Mouse (Mus musculus) CH12F3 (cell line): Measurements from ENCODE around the gene Olfr718-ps1.

Source experiments
- in situ Hi-C: fragments of 300-500 bp; cut with MboI; formaldehyde crosslinking; loops from 2 replicates; pipeline ENCODE4 v1.14.3; 2020; ENCODE audit warnings: low sequenced_read_pairs

The Olfr718-ps1 gene

DNA sequence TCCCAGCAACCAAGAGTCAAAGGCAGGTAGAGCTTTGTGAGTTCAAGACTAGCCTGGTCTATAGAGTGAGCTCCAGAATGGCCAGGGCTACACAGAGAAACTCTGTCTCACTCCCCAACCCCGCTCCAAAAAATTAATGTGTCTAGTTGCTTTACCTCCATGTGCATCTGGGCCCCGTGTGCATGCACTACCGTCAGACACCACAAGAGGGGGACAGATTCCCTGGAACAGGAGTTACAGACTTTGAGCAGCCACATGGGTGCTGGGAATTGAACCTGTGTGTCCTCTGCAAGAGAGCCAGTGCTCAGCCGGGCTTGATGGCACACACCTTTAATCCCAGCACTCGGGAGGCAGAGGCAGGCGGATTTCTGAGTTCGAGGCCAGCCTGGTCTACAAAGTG lies 17.0 kb downstream of the Olfr718-ps1 start:
- in situ Hi-C loops: no loop called here

DNA sequence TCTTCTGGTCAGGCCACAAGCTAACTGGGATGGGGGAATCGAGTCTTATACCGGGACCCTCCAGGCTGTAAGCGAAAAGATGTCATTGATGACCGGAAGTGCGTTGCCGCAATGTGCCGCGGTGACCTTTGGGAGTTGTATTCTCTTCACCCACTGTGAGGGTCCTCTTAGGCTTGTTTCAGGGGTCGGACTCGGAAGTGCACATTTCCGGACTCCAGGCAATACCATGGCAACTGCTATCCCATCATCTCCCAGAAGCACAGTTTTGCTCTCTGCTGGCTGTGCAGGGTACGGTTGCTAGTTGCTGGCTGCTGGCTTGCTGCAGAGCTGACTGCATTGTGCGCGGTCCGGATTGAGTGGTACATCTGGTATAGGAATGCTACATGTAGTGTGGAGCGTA lies 18.3 kb downstream of the Olfr718-ps1 start:
- in situ Hi-C loops: no loop called here

DNA sequence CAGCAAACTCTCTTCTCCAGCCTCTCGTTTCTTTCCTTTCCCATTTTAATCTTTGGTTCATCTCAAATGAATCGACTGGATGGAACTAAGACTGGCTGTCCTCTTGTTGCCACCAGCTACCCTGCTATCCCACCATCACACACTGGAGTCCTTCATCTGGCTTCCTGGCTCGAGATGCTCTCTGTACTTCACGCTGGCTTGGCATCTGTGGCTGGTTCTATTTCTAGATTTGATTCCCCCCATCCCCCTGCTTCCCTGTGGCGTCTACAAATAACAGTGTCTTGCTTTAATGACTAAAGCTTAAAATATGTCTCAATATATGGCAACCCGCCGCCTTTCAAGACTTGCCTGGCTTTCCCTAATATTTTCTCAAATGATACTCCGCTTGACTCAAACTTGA lies 19.5 kb downstream of the Olfr718-ps1 start:
- in situ Hi-C loops: no loop called here

DNA sequence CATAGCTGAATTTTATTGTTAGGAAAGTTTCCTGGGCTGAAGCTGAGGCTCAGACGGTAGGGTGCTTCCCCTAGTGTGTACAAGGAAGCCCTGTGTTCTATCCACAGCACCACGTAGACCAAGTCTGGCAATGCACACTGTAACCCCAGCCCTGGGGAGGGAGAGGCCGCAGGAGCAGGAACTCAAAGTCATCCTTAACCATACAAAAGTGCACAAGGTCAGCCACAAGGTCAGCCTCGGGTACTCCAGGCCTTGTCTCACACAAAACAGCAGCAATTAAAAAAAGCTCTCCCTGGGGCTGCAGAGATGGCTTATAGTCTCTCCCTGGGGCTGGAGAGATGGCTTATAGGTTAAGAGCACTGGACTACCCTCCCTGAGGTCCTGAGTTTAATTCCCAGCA lies 20.5 kb downstream of the Olfr718-ps1 start:
- in situ Hi-C loops: no loop called here

DNA sequence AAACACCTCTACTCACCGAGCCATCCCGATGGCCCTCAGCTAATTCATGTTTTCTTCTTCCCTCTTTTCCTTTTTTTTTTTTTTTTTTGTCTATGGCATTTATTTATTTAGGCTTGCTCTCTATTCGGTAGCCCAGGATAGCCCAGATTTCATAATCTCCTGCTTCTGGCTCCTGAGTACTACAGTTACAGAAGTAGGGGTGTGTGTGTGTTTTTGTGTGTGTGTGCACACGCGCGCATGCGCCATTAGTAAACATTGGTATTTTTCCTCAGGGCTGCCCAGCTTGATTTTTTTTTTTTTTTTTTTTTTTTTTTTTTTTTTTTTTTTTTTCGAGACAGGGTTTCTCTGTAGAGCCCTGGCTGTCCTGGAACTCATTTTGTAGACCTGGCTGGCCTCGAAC lies 21.3 kb downstream of the Olfr718-ps1 start:
- in situ Hi-C loops: no loop called here

DNA sequence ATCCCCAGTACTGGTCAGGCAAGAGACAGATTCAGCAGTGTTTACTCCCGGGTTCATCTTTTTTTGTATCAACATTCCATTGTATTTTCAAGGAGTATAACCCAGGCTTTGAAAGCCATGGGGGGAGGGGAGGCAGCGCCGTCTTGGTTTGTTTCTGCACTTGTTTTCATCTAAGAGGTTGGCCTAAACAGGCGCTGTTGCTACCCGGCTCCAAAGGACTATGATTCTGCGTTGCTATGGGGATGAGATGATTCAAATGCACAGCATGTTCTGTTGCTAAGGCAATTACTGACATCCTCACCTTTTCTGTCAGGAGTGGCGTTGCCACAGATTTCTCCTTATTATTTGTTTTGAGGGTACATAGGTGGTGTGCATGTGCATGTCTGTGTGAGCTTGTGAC lies 21.8 kb downstream of the Olfr718-ps1 start:
- in situ Hi-C loops: no loop called here

DNA sequence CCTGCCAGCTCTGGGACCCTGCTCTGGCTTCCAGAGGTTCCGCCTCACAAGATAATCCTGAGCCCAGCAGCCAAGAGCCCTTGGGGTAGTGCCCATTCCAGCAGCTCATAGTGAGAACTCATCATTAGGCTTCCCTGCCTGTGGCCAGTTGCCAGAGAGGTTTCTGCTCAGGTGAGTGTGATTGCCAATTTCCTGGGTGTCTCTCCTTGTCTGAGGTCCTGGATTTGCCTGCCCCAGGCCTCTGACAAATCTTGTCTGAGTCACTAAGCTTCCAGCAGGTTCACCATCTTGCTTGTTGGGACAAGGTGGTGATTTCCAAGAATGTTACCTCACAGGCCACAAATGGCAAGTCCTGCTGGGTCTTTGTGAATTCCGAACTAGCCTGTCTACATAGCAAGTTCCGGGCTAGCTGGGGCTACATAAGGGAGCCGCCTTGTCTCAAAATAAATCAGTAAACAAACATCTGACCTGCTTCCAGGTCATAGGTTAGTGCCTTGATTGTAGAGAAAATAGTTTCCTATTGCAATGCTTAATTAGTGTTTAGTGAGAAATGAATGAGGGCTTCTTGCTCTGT lies 22.5 kb downstream of the Olfr718-ps1 start:
- in situ Hi-C loops: no loop called here

DNA sequence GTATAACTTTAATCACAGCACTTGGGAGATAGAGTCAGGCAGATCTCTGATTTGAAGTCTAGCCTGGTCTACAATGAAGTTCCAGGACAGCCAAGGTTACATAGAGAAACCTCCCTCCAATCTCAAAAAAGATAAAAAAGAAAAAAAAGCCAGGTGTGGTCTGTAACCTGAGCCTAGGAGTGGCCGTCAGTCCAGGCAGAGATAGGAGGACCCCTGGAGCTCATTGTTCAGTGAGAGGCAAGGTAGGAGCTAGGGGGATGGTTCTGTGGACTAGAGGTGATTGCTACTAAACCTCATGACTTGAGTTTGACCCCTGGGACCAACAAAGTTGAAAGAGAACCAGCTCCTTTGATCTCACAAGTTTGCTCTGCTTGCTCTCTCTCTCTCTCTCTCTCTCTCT lies 24.7 kb downstream of the Olfr718-ps1 start:
- in situ Hi-C loops: no loop called here

DNA sequence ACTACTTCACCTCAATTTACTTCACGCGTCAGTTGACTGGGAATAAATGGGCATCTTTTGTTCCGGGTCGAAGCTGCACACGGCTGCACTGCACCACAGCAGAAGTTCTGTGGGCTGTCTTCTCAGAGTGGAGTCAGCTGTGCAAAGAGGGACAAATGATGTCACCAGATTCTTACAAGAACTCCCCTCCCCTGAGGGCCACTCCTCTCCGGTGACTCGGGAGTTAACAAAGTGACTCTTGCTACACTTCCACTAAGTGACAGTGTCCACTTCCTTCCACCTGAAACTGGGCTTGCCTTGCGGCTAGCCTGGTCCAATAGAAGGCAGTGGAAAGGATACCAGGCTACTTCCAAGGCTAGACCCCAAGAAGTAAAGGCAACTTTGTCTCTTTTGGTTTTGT lies 25.3 kb downstream of the Olfr718-ps1 start:
- in situ Hi-C loops: no loop called here

DNA sequence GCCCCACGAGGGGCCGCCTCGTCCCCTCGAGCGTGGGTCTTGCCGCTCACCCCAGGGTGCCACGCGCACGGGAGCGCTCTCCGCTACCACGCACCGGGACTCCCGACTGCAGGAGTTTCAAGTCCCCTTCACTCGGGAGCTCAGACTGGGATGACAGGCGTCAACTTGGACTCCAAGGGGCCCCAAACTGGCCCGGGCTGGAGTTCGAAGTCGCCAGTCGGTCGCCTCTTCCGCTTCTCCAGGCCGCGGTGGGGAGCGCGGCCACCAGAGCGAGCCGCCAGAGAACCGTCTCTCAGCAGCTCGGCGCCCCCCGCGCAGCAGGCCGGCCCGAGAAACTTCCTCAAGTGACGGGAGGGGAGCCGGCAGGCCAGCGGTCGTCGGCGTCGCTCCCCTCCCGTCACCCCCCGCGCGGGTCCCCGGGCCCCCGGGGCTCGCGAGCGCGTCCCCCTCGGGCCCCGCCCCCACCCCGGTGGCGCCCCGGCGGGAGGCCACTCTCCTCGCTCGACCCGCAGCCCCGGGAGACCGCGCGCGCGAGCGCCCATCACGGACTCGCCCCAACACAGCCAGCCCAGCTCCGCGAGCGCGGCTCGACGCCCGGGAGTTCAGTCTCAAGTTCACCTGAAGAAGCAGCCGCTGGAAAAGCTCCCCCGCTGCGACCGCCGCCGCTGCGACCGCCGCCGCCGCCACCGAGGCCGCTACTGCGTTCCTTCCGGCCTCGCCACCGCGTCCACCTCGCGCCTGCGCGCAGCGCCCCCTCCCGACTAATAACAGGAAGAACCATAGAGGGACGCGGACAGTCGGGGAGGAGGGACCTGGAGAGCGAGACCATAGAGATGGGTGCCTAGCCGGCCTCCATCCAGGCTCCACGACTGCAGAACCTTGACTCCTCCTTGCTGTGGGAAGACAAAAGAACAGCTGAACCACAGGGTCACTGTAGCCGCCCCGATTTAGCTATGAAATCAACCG lies 34.8 kb downstream of the Olfr718-ps1 start, which contains the start of gene Rnf216:
Gene Rnf216, minus strand, starts transcription at position 714 of the 966 bp plus-strand sequence.
- in situ Hi-C loops: no loop called here

DNA sequence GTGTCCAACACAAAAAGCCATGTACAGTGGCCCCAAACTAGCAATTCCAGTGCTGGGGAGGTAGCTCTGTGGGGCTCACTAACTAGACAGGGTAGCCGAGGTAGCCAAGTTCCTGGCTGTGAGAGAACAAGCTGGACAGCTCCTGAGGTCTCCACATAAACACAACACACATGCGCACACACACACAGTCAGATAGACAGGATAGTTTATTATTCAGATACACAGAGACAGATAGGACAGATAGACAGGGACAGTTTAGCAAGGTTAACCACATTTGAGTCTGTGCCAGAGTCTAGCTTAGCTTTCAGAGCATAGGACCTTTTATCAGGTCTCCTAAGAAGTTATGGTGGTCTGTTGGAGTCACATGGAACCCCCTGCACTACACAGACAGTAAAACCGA lies 40.5 kb downstream of the Olfr718-ps1 start:
- in situ Hi-C loops: no loop called here

DNA sequence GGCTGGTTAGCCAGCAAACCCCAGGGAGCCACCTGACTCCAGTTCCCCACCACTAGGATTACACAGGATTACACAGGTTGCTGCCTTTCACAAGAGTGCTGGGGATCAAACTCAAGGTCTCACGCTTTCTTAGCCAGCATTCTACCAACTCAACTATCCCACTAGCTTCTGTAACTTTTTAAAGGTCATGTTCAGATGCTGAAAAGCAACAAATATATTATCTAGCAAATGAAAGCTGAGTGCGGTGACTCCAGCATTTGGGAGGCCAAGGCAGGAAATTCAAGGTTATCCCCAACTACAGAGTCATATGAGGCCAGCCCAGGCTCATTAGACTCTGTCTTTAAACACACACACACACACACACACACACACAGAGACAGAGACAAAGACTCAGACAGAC lies 44.1 kb downstream of the Olfr718-ps1 start:
- in situ Hi-C loops: no loop called here

DNA sequence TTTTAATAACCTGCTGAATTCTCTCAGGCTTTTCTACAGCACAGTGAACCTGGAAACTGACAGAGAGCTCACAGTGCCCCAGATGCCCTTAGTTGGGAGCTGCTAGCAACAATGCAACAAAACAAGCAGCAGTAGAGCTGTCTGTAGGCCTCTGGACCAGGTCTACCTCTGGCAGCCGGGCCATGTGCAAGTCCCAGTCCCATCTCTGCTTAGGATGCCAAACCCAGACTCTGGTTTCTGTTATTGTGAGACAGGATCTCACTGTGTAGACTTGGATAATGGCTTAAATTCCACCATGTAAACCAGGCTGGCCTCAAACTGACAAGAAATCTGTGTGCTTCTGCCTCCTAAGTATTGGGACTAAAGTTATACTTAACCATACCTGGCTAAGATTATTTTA lies 45.8 kb downstream of the Olfr718-ps1 start:
- in situ Hi-C loops: no loop called here

DNA sequence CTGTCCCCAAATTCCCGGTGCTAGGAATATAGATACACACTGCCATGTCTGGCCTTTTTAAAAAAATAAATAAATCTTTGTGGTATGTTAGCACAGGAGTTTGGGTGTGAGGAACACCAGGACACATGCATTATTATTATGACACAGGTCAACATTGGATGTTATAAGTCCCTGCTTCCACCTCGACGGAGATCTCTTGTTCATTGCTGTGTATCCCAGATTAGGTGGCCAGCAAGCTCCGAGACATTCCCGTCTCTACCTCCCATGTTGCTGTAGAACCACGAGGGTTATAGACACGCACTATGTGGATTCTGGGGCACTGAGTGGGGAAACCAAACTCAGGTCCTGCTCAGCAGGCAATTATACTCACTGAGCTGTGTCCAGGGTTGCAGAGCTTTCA lies 52.1 kb downstream of the Olfr718-ps1 start:
- in situ Hi-C loops: no loop called here

DNA sequence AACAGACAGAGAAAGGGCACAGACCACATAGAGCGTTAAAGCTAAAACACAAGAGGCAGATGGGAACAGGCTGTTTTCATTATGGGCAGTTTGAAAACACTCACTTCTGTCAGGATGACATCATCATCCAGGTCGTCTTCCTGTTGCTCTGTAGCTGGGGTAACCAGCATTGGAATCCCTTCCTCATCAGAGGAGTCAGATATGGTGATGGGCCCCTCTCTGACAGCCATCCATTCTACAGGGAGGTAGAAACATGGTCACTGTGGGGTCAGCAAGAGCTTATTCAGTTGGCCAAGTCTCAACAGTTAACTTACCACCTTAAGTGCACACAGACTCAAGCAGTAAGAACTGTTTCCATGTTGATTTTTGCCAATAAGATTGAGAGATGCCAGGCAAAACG lies 54.5 kb downstream of the Olfr718-ps1 start:
- in situ Hi-C loops: no loop called here

DNA sequence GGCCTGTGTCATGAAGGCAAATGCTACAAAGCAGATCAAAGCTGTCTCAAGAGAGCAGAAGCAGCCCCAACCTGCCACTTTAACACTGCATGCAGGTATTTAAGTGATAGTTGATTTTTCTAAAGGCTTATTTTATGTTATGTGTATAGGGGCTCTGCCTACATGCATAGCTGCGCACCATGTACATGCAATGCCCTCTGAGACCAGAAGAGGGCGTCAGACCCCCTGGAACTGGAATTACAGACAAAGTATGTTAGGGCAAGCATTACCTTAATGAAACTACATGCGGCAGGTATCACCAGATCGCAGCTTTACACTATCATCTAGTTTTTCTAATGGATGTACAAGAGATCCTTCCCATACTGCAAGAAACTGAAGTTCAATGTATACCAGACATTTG lies 62.5 kb downstream of the Olfr718-ps1 start:
- in situ Hi-C loops: no loop called here
